Mouse (Mus musculus) liver, embryonic 16.5 days (tissue): ENCODE measurements around the gene Cyp2d22. TPM values are rescaled to one million over a fixed set of nuclear protein-coding genes. Genes with fewer than 3 reads are reported as not detected.
A peak's percentile ranks its signal among the peaks of the same experiment; 100 is the strongest.
"Not testable (repeated sequence)": the region's sequence is repeated elsewhere in the genome, so short reads cannot be mapped to it uniquely, and the experiment has no call there.

Experiments used
- ATAC-seq: fragments of 200-750 bp; cut with Nextera tagmentation; 2 replicates; pipeline ENCODE4 v1.8.0; 2017; ENCODE audit warnings: low read depth, mild to moderate bottlenecking, moderate number of reproducible peaks, moderate library complexity
- H3K27ac ChIP-seq: fragments of 300-500 bp; sonication (generic); 2 replicates; pipeline ENCODE4 v1.5.1; 2014; ENCODE audit warnings: mild to moderate bottlenecking, low read length
- H3K27me3 ChIP-seq: fragments of 300-500 bp; sonication (generic); 2 replicates; pipeline ENCODE4 v1.6.1; 2014; ENCODE audit warnings: low read depth, low read length, mixed read lengths; ENCODE audit not compliant: control insufficient read depth, insufficient read depth
- H3K36me3 ChIP-seq: fragments of 300-500 bp; sonication (generic); 2 replicates; pipeline ENCODE4 v1.6.1; 2014; ENCODE audit warnings: mild to moderate bottlenecking; ENCODE audit not compliant: control insufficient read depth, insufficient read depth
- H3K4me1 ChIP-seq: fragments of 300-500 bp; sonication (generic); 2 replicates; pipeline ENCODE4 v1.6.1; 2014; ENCODE audit warnings: low read depth, low read length, mixed read lengths; ENCODE audit not compliant: control insufficient read depth
- H3K4me2 ChIP-seq: fragments of 300-500 bp; sonication (generic); 2 replicates; pipeline ENCODE4 v1.6.1; 2014; ENCODE audit warnings: low read depth, low read length, mixed read lengths
- H3K4me3 ChIP-seq: fragments of 300-500 bp; sonication (generic); 2 replicates; pipeline ENCODE4 v1.5.1; 2014; ENCODE audit warnings: low read depth, mild to moderate bottlenecking, low read length
- H3K9ac ChIP-seq: fragments of 300-500 bp; sonication (generic); 2 replicates; pipeline ENCODE4 v1.6.1; 2014; ENCODE audit warnings: low read depth, low read length
- H3K9me3 ChIP-seq: fragments of 300-500 bp; sonication (generic); replicated peaks from 2 replicates; pipeline ENCODE4 v1.6.1; 2016; ENCODE audit warnings: low read length; ENCODE audit not compliant: control insufficient read depth
- WGBS: fragments of 180-500 bp; shearing (Covaris S2); extraction: QIAGEN DNeasy Blood & Tissue Kit; methylation state at CpG from one replicate; pipeline ENCODE4 v1.1.7; 2014; ENCODE audit not compliant: insufficient replicate concordance; 5-methylcytosine and 5-hydroxymethylcytosine counted together
- polyA plus RNA-seq: library from polyadenylated mRNA; unstranded; fragments of >200 nt; fragmentation: Nextera tagmentation; extraction: Ambion mirVana; gene quantifications from 2 replicates; pipeline ENCODE4 v1.2.1, GENCODE M21; 2015

Gene Cyp2d22
- polyA plus RNA-seq, 1 experiment from 2014 or later, result 20.6 TPM

DNA sequence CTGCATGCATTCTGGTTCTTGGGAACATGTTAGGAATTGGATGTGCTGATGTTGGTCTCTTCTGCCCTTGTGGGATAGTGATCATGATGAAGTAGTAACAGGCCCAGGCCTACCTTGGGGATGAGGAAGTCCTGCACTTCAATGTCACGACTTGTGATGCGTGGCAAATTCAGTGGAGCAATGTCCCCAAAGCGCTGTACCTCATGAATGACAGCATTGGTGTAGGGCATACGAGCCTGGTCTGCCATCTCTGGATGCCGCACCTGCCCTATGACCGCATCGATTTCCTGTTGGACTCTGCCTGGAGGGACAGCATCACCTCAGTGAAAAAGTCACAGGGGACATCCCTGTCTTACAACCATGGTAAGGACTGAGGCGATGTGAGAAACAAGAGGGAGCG, 23.5 kb upstream of the Cyp2d22 start:
- H3K27ac ChIP-seq, result no peak overlapping the region
- H3K36me3 ChIP-seq, result no peaks in the 10 kb centered on the region
- no peak for ATAC-seq
- H3K4me1 ChIP-seq, result peaks cover 2% of the 10 kb centered on the region; the same call in 1 of the 2 replicates
- no peaks in the 10 kb centered on the region for H3K27me3 ChIP-seq
- H3K9ac ChIP-seq, result no peak overlapping the region
- no peak overlapping the region for H3K4me3 ChIP-seq
- WGBS, result 72% methylated on average over 9 of the region's 9 CpGs
- H3K9me3 ChIP-seq, result no peaks in the 10 kb centered on the region
- no peak overlapping the region for H3K4me2 ChIP-seq

GRCm38 (mm10) chr15:82402741-82403140, 22.7 kb upstream of the Cyp2d22 start:
- Histone ChIP-seq H3K27me3 (no peaks in the 10 kb centered on the region), H3K9ac (no peak overlapping the region), H3K4me2 (no peak overlapping the region), H3K9me3 (no peaks in the 10 kb centered on the region), H3K4me3 (no peak overlapping the region), H3K36me3 (no peaks in the 10 kb centered on the region), H3K27ac (no peak overlapping the region), H3K4me1 (peaks cover 2% of the 10 kb centered on the region; the same call in 1 of the 2 replicates)
- ATAC-seq, result no peak
- 59% methylated on average over 6 of the region's 6 CpGs for WGBS

- no peaks in the 10 kb centered on the region for H3K4me1 ChIP-seq
- no peaks in the 10 kb centered on the region for H3K9me3 ChIP-seq
- H3K4me3 ChIP-seq, result no peak overlapping the region
- H3K27me3 ChIP-seq, result no peaks in the 10 kb centered on the region
- H3K4me2 ChIP-seq, result no peak overlapping the region
- no peak overlapping the region for H3K9ac ChIP-seq
- ATAC-seq, result no peak
- H3K36me3 ChIP-seq, result no peaks in the 10 kb centered on the region
- H3K27ac ChIP-seq, result no peak overlapping the region
Measured at GRCm38 (mm10) chr15:82402106-82402505, 22.0 kb upstream of the Cyp2d22 start.

GRCm38 (mm10) chr15:82401516-82401915, 21.5 kb upstream of the Cyp2d22 start:
- WGBS, result 55% methylated on average over 2 of the region's 2 CpGs
- no peaks in the 10 kb centered on the region for H3K4me1 ChIP-seq
- no peaks in the 10 kb centered on the region for H3K9me3 ChIP-seq
- H3K9ac ChIP-seq, result no peak overlapping the region
- no peaks in the 10 kb centered on the region for H3K27me3 ChIP-seq
- H3K4me2 ChIP-seq, result no peak overlapping the region
- no peaks in the 10 kb centered on the region for H3K36me3 ChIP-seq
- no peak overlapping the region for H3K27ac ChIP-seq
- no peak overlapping the region for H3K4me3 ChIP-seq
- no peak for ATAC-seq

DNA sequence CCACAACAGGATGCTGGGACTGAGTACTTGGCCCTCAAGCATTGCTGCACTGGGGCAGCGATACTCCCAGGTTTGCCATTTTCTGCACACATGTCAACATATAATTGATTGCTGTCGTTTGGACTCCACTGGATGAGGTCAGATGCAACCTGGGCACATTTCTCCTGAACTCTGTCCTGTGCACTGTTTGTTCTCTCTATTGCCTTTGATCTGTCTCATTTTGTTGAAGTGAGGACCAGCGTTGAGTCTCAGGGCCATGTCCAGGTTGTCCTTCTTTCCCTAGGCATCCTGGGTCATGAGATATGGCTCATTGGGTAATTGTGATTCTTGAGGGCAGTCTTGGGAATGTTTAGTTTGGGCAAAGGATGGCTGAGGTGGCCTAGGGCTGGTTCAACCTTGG, 15.9 kb upstream of the Cyp2d22 start:
- peak overlapping the region; percentile 48; the same call in 1 of the 2 replicates for H3K27ac ChIP-seq
- H3K27me3 ChIP-seq, H3K36me3 ChIP-seq, H3K4me3 ChIP-seq, H3K4me1 ChIP-seq, H3K9ac ChIP-seq, H3K4me2 ChIP-seq, H3K9me3 ChIP-seq: not testable (repeated sequence)
- WGBS, result 63% methylated on average over 3 of the region's 3 CpGs
- peak; percentile 65 for ATAC-seq

DNA sequence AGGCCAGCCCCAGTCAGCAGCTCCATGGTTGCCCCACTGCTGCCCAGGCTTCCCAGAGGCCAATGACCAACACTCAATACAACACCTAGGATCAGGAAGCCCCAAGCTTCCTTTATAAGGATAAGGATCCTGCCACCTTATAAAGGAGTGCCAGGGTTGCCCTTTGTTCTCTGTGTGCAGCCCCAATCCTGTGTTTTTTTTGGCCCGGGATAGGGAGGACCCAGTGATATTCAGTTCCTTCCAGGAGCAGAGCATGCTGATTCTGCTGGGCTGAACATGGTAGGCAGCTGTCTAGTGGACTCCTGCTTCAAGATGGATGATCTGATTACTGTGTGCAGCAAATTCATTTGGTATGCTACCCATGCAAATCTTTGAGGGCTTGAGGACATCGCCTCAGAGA, 13.9 kb upstream of the Cyp2d22 start, which contains the start of gene Cyp2d11:
Gene Cyp2d11 (minus strand): TSS at position 101 of the 400 bp plus-strand sequence.
- H3K9ac ChIP-seq, H3K27me3 ChIP-seq, ATAC-seq, H3K36me3 ChIP-seq, H3K4me2 ChIP-seq, H3K4me1 ChIP-seq, H3K27ac ChIP-seq, H3K9me3 ChIP-seq, H3K4me3 ChIP-seq: not testable (repeated sequence)
- WGBS, result 72% methylated on average over 2 of the region's 2 CpGs

- H3K27ac ChIP-seq, H3K4me3 ChIP-seq, H3K36me3 ChIP-seq, H3K9ac ChIP-seq, H3K27me3 ChIP-seq, ATAC-seq, H3K4me1 ChIP-seq, H3K4me2 ChIP-seq, H3K9me3 ChIP-seq: not testable (repeated sequence)
- 74% methylated on average over 10 of the region's 10 CpGs for WGBS
Measured at GRCm38 (mm10) chr15:82389916-82390315, 9.9 kb upstream of the Cyp2d22 start.

DNA sequence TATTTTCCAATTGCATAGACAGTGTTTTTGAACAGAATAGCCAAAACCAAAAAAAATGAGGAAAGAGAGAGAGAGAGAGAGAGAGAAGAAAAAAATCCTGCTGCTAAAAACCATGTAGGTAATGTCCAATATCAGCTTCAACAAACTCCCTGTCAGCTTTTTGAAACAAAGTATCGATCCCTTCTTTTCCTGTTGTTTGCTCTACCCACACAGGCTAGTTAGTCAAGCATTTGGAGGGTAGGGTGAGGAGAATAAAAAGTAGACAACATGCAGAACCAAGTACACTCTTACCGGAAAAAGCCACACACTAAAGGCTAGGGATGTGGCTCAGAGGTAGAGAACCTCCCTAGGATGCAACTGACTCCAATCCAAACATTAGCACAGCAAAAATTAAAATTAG, 5.7 kb upstream of the Cyp2d22 start:
- 63% methylated on average over 2 of the region's 2 CpGs for WGBS

DNA sequence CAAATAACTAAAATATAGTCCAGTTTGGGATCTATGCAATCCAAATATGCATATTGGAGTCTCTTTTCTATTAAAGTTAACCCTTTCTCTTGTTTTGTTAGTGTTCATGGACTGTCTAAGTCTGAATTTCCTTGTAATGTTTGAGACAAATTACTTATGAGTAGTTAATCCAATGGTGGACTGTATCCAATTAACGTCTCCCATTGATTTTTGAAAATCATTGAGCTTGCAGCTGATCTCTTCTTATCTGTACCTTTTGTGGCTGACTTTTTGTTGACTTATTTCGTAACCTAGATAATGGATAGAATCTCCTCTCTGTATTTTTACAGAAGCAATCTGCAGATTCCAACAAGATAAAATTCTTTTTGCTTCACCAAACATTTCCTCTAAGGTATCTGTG, 2.4 kb upstream of the Cyp2d22 start:
- Histone ChIP-seq H3K9ac (no peak overlapping the region), H3K4me3 (no peak overlapping the region), H3K4me2 (no peak overlapping the region), H3K9me3 (no peaks in the 10 kb centered on the region), H3K4me1 (no peaks in the 10 kb centered on the region; the same call in none of the 2 replicates), H3K27me3 (no peaks in the 10 kb centered on the region), H3K27ac (no peak overlapping the region), H3K36me3 (no peaks in the 10 kb centered on the region)
- 39% methylated on average over 2 of the region's 2 CpGs for WGBS
- ATAC-seq, result no peak

More for the DNA sequence above, 5.7 kb upstream of the Cyp2d22 start:
- Histone ChIP-seq H3K9me3 (no peaks in the 10 kb centered on the region), H3K4me3 (no peak overlapping the region), H3K9ac (no peak overlapping the region), H3K27me3 (no peaks in the 10 kb centered on the region), H3K4me1 (no peaks in the 10 kb centered on the region; the same call in 1 of the 2 replicates), H3K4me2 (no peak overlapping the region), H3K36me3 (no peaks in the 10 kb centered on the region), H3K27ac (no peak overlapping the region)
- ATAC-seq, result no peak
